Mouse (Mus musculus) frontal cortex, postnatal 14 days (tissue): ENCODE measurements around the gene Olfr485.
"Not testable (repeated sequence)": the region's sequence is repeated elsewhere in the genome, so short reads cannot be mapped to it uniquely, and the experiment has no call there.

ENCODE experiments used
- DNase-seq, 2 experiments: peaks; one replicate each; pipeline ENCODE4 v3.0.0; 2022; ENCODE audit warnings: low spot score in 2 of 2

The Olfr485 gene

DNA sequence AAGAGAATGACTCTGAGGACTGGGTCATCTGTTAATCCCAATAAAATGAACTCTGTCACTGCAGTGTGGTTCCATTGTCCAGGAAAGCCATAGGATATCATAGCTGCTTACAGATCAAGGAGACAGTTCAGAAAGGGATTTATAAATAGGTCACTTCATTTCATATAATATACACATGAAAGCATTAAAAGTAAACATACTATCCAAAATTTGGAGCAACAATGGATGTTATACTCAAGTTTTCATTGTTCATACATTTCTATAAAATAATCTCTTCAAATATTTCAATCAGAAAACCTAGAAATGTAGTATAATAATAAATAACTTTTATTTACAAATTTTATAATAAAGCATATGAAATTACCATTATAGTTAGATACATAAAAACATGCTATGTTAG lies at the start of gene Olfr485:
TSS of gene Olfr485 (minus strand) at position 101 of the 400 bp plus-strand sequence.
- DNase-seq = no peak

DNA sequence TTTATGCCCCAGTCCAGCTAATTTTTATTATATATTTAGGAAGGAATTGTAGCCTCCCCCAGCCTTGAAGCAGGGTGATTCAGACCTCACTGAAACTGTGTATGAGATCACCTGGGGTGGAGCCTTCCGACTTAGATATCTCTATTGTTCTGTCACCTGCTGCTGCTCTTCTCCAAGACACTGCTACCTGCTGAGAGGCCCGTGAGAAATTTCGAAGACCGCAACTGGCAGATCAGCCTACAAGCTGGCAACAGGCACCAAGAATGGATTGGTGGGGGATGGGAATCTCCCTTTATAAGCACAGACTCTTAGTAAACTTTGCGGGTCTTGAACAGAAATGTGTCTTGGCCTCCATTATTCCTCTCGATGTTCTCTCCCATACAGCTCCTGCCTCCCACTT lies 37.3 kb upstream of the Olfr485 start:
- DNase-seq = no peak

- not testable (repeated sequence) for DNase-seq
Measured at GRCm38 (mm10) chr7:108196337-108196736, 36.7 kb upstream of the Olfr485 start.

DNA sequence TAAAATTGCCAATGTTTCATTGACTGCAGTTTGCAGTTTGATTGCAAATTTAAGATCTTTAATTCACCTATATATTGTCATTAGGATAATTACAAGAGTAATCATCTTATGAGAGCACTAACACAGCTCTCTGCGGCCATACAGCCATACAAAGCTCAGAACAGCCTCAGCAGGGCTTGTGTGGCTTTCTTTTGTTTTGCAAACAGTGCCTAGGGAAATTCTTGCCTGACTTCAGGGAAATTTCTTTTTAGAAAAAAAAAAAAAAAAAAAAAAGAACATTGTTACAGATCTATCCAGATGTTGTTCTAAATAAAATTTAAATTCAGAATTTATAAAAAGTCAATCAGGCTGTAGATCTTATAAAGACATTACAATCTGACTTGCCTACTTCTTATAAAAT lies 33.0 kb upstream of the Olfr485 start:
- DNase-seq = not testable (repeated sequence)

GRCm38 (mm10) chr7:108191196-108191595 lies 31.5 kb upstream of the Olfr485 start:
- not testable (repeated sequence) for DNase-seq

DNA sequence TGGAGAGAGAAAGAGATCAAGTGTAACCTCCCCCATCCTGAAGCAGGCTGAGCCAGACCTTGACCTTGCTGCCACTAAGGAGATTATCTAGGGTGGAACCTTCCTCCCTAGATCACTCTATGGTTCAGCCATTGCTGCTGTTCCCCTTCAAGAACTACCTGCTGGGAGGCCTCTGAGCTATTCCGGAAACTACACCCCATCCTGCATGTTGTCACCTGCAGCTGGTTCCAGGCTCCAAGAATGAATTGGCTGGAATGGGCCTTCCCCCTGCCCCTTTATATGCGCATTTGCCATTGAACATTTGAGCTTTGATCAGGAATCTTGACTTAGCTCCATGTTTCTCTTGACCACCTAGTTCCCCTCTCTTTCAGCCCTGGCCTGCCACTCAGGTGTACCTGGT lies 25.6 kb upstream of the Olfr485 start:
- not testable (repeated sequence) for DNase-seq

DNA sequence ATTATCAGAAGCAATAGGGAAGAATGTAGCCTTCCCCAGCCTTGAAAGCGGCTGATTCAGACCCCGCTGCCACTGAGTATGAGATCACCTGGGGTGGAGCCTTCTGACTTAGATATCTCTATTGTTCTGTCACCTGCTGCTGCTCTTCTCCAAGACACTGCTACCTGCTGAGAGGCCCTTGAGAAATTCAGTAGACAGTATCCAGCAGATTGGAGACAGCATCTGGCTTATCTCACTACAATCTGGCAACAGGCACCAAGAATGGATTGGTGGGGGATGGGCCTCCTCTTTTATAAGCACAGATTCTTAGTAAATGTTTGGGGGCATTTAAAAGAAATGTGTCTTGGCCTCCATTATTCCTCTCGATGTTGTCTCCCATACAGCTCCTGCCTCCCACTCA lies 24.7 kb upstream of the Olfr485 start:
- not testable (repeated sequence) for DNase-seq

- not testable (repeated sequence) for DNase-seq
Measured at GRCm38 (mm10) chr7:108172642-108173041, 13.0 kb upstream of the Olfr485 start, which contains the start of gene Olfr486. Olfr486 (minus strand) TSS chr7:108172742.

- DNase-seq = no peak
Measured at GRCm38 (mm10) chr7:108127349-108127748, 32.3 kb downstream of the Olfr485 start, which contains the start of gene Olfr484. Olfr484 (minus strand) TSS chr7:108127449.

- DNase-seq = no peak
Measured at GRCm38 (mm10) chr7:108121416-108121815, 38.3 kb downstream of the Olfr485 start.

DNA sequence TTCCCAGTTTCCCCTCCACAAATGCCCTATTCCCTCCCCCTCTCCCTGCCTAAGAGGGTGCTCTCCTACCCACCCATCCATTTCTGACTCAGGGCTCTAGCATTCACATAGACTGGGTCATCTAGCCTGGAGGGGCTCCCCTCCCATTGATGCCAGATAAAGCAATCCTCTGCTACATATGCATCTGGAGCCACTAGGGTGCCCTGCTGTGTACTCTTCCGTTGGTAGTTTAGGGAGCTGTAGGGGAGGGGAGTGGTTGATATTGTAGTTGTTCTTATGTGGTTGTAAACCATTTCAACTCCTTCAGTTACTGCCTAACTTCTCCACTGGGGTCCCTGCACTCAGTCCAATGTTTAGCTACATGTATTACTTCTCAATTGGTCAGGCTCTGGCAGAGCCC lies 39.0 kb downstream of the Olfr485 start:
- no peak for DNase-seq
